Mouse (Mus musculus) frontal cortex, postnatal 10 days (tissue): ENCODE measurements around the gene Megf11.
"Not testable (repeated sequence)": the region's sequence is repeated elsewhere in the genome, so short reads cannot be mapped to it uniquely, and the experiment has no call there.

ENCODE experiments used
- DNase-seq, 2 experiments: peaks; one replicate each; pipeline ENCODE4 v3.0.0; 2022; ENCODE audit warnings: low spot score in 2 of 2, mixed read lengths in 1 of 2

The Megf11 gene

DNA sequence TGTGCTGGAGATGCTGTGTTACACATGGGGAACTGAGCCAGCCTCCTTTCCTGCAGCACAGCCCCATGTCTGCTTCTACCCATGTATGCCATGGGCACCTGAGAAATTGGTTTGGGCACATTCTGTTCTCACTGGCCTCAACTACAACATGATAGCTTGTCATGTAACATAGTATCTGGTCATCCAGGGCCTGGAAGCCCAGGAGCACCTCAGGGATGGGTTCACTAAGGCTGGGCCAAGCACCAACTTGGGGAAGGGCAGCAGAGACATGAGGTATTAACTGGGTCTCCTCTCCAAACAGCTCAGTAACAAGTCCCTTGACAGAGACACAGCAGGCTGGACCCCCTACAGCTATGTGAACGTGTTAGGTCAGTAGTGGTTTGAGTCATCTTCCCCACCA, 311.6 kb downstream of the Megf11 start:
- no peak for DNase-seq

DNA sequence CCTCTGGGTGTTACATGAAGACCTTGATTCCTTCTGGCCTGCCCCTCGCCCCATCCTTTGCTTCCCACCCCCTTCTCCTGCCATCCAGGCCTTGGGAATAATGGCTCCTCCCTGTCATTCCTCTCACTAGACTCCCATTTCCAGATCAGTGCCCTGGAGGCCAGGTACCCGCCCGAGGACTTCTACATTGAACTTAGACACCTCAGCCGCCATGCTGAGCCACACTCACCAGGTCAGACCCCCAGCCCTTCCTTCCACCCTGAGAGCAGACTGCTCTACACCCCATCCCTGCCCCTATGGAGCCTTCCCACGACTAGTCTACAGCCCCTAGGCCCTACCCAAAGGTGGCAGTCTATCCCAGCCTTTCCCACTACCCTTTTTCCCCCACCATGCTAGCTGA, 312.3 kb downstream of the Megf11 start:
- DNase-seq: no peak

GRCm38 (mm10) chr9:64698586-64698985, 313.2 kb downstream of the Megf11 start:
- no peak for DNase-seq

GRCm38 (mm10) chr9:64700451-64701311, 315.3 kb downstream of the Megf11 start:
- DNase-seq: no peak

GRCm38 (mm10) chr9:64701651-64702050, 316.2 kb downstream of the Megf11 start:
- no peak for DNase-seq

- DNase-seq: no peak
Observed at GRCm38 (mm10) chr9:64702391-64702790, 317.0 kb downstream of the Megf11 start.

DNA sequence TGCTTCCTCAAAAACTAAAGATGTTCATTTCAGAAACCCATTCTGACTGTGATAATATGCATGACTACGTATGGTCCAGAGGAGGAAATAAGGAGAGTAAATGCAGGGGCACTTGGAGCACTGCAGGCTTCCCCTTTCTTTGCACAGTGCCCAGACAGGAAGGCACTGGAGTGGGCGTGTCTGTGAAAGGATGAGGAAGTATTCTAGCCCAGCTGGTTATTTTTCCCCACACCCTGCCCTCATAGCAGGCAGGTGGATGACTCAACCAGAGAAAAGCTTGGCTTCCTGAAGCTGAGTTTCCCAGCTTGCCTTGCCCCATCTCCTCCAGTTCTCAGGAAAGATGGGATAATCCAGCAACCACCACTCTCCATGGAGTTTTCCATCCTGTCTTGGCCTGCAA, 317.5 kb downstream of the Megf11 start:
- no peak for DNase-seq

GRCm38 (mm10) chr9:64703420-64703965, 318.1 kb downstream of the Megf11 start:
- DNase-seq: no peak

DNA sequence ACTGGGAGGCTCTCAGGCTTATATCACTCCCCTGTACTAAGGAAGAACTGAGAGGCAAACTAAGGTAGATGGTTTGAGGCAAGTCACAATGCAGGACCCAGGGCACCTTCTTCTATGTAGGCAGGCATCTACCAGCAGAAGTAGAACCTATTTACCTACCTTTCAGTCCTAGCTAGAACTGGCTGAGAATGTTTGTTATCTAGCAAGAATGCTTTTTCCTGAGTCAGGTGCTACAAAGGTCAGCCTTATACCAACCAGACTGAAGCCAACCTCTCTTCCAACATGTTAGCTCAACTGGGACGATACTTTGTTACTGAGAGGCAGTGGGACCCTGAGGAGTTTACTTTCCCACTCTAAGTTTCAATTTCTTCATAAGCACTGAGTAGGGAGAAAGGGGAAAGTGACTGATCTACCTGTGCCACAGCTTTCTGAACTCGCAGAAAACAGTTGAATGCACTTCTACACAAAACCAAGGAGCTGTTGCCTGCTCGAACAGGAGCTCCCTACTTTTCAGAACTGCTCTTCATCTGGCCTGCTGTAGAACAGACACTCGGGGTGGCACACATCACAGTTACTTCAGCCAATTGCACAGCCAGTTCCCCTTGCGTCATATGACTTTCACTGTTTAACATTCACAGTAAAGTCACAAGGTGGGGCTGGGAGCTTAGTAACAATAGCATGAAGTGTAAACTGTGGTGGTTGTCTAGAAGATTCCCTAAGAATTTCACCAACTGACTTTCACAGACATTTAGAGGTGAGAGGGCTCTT, 318.8 kb downstream of the Megf11 start:
- no peak for DNase-seq

- not testable (repeated sequence) for DNase-seq
Observed at GRCm38 (mm10) chr9:64710291-64710690, 324.9 kb downstream of the Megf11 start.

GRCm38 (mm10) chr9:64719526-64720163, 334.2 kb downstream of the Megf11 start:
- DNase-seq: no peak

- no peak for DNase-seq
Observed at GRCm38 (mm10) chr9:64726454-64726853, 341.0 kb downstream of the Megf11 start.

- DNase-seq: no peak
Observed at GRCm38 (mm10) chr9:64731029-64731560, 345.7 kb downstream of the Megf11 start.

- no peak for DNase-seq
Observed at GRCm38 (mm10) chr9:64734166-64734565, 348.7 kb downstream of the Megf11 start.

- not testable (repeated sequence) for DNase-seq
Observed at GRCm38 (mm10) chr9:64734992-64735391, 349.6 kb downstream of the Megf11 start.

GRCm38 (mm10) chr9:64736076-64736638, 350.7 kb downstream of the Megf11 start:
- DNase-seq: no peak

DNA sequence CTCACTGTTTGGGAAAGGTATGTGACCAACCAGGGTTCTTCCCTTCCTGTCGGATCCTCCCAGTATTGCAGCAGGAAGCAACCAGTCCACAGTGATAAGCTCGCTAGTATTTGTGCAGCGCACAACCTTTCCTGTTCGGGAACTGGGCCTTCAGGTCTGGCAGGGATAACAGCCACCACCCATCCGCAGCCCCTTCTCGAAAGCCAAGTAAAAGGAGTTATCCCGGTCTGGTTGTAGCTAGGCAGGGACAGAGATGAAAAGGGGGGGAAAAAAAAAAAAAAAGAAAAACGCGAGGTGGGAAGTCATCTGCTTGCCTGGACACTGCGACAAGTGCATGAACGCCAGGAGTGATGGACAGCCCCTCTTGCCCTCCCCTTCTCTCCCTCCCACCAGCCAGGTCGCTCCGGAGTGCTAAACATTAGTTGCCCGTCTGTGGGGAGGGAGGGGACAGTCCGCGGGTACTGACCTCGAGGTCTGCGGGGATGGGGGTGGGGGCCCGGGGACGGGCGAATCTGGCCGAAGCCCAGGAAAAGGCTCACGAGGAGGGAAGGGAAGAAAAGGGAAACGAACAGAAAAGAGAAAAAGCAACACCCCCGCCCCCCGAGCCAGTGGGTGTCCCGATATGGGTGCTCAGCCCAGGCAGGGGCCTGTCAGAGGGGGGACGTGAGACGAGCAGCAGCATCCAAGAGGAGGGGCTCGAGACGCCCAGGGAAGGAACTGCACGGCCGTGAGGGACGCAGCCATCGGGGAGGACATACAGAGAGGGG, 351.4 kb downstream of the Megf11 start:
- DNase-seq: peak; percentile 28 to 51

- peak; percentile 91 to 95 for DNase-seq
Observed at GRCm38 (mm10) chr9:64737406-64738201, 352.2 kb downstream of the Megf11 start, which contains the start of gene Rab11a. TSS of gene Rab11a (minus strand) at chr9:64737758.

DNA sequence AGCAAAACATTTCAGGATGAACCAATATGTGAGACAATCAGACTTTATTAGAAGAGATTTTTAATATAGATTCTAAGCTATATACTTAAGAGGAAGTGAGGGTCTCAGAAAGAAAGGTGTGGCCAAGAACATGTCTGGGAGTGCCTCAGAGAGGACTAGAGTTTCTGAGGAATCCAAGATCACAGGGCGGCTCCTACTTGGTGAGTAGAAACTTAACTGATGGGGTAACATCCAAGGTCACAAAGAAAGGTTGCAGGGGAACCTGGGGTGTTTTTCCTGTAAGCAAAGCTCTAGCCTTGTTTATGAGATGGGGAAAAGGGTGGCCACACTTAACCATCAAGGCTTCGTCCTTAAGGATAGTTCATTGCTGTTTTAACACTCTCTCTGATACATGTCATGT, 353.6 kb downstream of the Megf11 start:
- DNase-seq: no peak

- DNase-seq: no peak
Observed at GRCm38 (mm10) chr9:64742453-64742852, 357.0 kb downstream of the Megf11 start.
